In genomic region chr7:88206914-88207710, GRCm38 (mm10) we compare ENCODE assay signal across 8 mouse cellular contexts.
DNase-seq lines count a peak whose midpoint lies in the region; ATAC-seq and TF ChIP-seq lines count a peak whose summit lies in the region.

No protein-coding gene starts in this region.

- TF ChIP-seq POLR2A in MEL (IDR thresholded peaks at IDR 0.05; ENCODE audit: control insufficient read depth in 1 of 2, insufficient read depth in 1 of 2, low read depth in 1 of 2, low read length in 2 of 2, poor library complexity in 1 of 2): no peak

- 3% methylated on average over 10 of the region's 10 CpGs for WGBS in forebrain, embryonic 16.5 days
- 60% methylated on average over 10 of the region's 10 CpGs for WGBS in intestine, postnatal 0 days

- H3K4me1 ChIP-seq in MEL (ENCODE audit: control insufficient read depth in 1 of 2, insufficient read depth in 2 of 2, low read length in 2 of 2): no peaks in the 10 kb centered on the region; a peak in 1 of 4 replicates
- H3K4me1 ChIP-seq in forebrain, embryonic 16.5 days (replicated peaks; ENCODE audit: control insufficient read depth, insufficient read depth, low read length): peaks cover 6% of the 10 kb centered on the region; the same call in 1 of the 2 replicates
- H3K4me1 ChIP-seq in intestine, postnatal 0 days (replicated peaks; ENCODE audit: control insufficient read depth, insufficient read depth, low read length): no peaks in the 10 kb centered on the region

- peak; percentile 89 for ATAC-seq in forebrain, embryonic 16.5 days
- ATAC-seq in megakaryocyte progenitor cell, adult 5-6 weeks (replicated peaks; ENCODE audit: poor library complexity): peak; percentile 89
- no peak for ATAC-seq in intestine, postnatal 0 days

- H3K27me3 ChIP-seq in MEL (ENCODE audit: control insufficient read depth in 1 of 2, insufficient read depth in 2 of 2, low read length in 2 of 2): no peaks in the 10 kb centered on the region
- no peaks in the 10 kb centered on the region for H3K27me3 ChIP-seq in forebrain, embryonic 16.5 days (replicated peaks; ENCODE audit: control insufficient read depth, insufficient read depth, low read length)
- H3K27me3 ChIP-seq in intestine, postnatal 0 days (replicated peaks; ENCODE audit: control insufficient read depth, insufficient read depth, low read length): no peaks in the 10 kb centered on the region

- H3K9me3 ChIP-seq in MEL (replicated peaks; ENCODE audit: insufficient read depth, low read length): no peaks in the 10 kb centered on the region
- no peaks in the 10 kb centered on the region for H3K9me3 ChIP-seq in forebrain, embryonic 16.5 days (ENCODE audit: control insufficient read depth, low read length)
- no peaks in the 10 kb centered on the region for H3K9me3 ChIP-seq in intestine, postnatal 0 days (ENCODE audit: control insufficient read depth)

- no peak overlapping the region for H3K9ac ChIP-seq in MEL (ENCODE audit: control insufficient read depth, low read depth, low read length, poor library complexity, severe bottlenecking)
- H3K9ac ChIP-seq in forebrain, embryonic 16.5 days (replicated peaks; ENCODE audit: low read depth, low read length): no peak overlapping the region
- no peak overlapping the region for H3K9ac ChIP-seq in intestine, postnatal 0 days (ENCODE audit: low read depth, low read length)

- no peaks in the 10 kb centered on the region for H3K79me2 ChIP-seq in MEL (ENCODE audit: control insufficient read depth, insufficient read depth, low read length, poor library complexity)

- TF ChIP-seq RAD21 in MEL (IDR thresholded peaks at IDR 0.05; ENCODE audit: low read depth, low read length): no peak

- DNase-seq in frontal cortex, postnatal 36 days (ENCODE audit: low spot score in 2 of 2): peak; percentile 20 to 28
- no peak for DNase-seq in frontal cortex, postnatal 25 days (ENCODE audit: low spot score in 2 of 2)
- peak; percentile 29 for DNase-seq in MEL (ENCODE audit: low read depth, low spot score)
- peak; percentile 42 for DNase-seq in telencephalon, adult 2 months (ENCODE audit: low read depth, low spot score)
- DNase-seq in adrenal gland, postnatal 14 days: no peak

- H3K4me3 ChIP-seq in MEL (ENCODE audit: control insufficient read depth in 1 of 2, insufficient read depth in 1 of 2, low read depth in 2 of 2, low read length in 2 of 2): no peak overlapping the region
- no peak overlapping the region for H3K4me3 ChIP-seq in forebrain, embryonic 16.5 days (replicated peaks; ENCODE audit: low read length)
- H3K4me3 ChIP-seq in intestine, postnatal 0 days (ENCODE audit: low read depth, low read length): no peak overlapping the region

- TF ChIP-seq EP300 in MEL (IDR thresholded peaks at IDR 0.05; ENCODE audit: low read depth in 1 of 2, low read length in 2 of 2): no peak

- no peak for TF ChIP-seq CTCF in MEL (IDR thresholded peaks at IDR 0.05 in 2 of 3, conservative IDR thresholded peaks at IDR 0.05 in 1 of 3; ENCODE audit: control insufficient read depth in 1 of 3, insufficient read depth in 1 of 3, low read depth in 2 of 3, low read length in 3 of 3, poor library complexity in 1 of 3, severe bottlenecking in 1 of 3)
- TF ChIP-seq CTCF in intestine, postnatal 0 days (IDR thresholded peaks at IDR 0.05; ENCODE audit: low read depth): no peak

- H3K4me2 ChIP-seq in forebrain, embryonic 16.5 days (ENCODE audit: low read length): peak overlapping the region; percentile 20; the same call in 1 of the 2 replicates
- no peak overlapping the region for H3K4me2 ChIP-seq in intestine, postnatal 0 days (replicated peaks; ENCODE audit: low read depth)

- H3K27ac ChIP-seq in MEL (ENCODE audit: control insufficient read depth, low read depth, low read length): no peak overlapping the region
- H3K27ac ChIP-seq in forebrain, embryonic 16.5 days (ENCODE audit: low read length): peak overlapping the region; percentile 37; the same call in 1 of the 2 replicates
- no peak overlapping the region for H3K27ac ChIP-seq in intestine, postnatal 0 days (ENCODE audit: low read depth, low read length)

- peaks cover 0 to 2% of the 10 kb centered on the region in 2 experiments; a peak in 1 of 4 replicates for H3K36me3 ChIP-seq in MEL (ENCODE audit: control insufficient read depth in 1 of 2, insufficient read depth in 2 of 2, low read length in 2 of 2)
- H3K36me3 ChIP-seq in forebrain, embryonic 16.5 days (ENCODE audit: control insufficient read depth, insufficient read depth): no peaks in the 10 kb centered on the region
- H3K36me3 ChIP-seq in intestine, postnatal 0 days (ENCODE audit: control insufficient read depth, insufficient read depth): no peaks in the 10 kb centered on the region

TF ChIP-seq in MEL, 35 proteins besides CTCF, POLR2A, EP300 and RAD21:
- TF ChIP-seq CHD1 (IDR thresholded peaks at IDR 0.05; ENCODE audit: low read depth, low read length) (no peak), HCFC1 (IDR thresholded peaks at IDR 0.05; ENCODE audit: low read depth, low read length) (no peak), TCF12 (IDR thresholded peaks at IDR 0.05; ENCODE audit: low read depth, low read length) (no peak), POLR2AphosphoS5 (IDR thresholded peaks at IDR 0.05; ENCODE audit: borderline replicate concordance, low read depth, low read length) (no peak), JUND (IDR thresholded peaks at IDR 0.05; ENCODE audit: low read depth, low read length) (no peak), RCOR1 (IDR thresholded peaks at IDR 0.05; ENCODE audit: low read depth, low read length) (no peak), GABPA (IDR thresholded peaks at IDR 0.05; ENCODE audit: low read depth, low read length) (no peak), MYB (IDR thresholded peaks at IDR 0.05; ENCODE audit: low read depth, low read length) (no peak), ZMIZ1 (IDR thresholded peaks at IDR 0.05; ENCODE audit: low read depth, low read length) (no peak), CHD2 (IDR thresholded peaks at IDR 0.05; ENCODE audit: low read length) (no peak), ETS1 (IDR thresholded peaks at IDR 0.05; ENCODE audit: low read depth, low read length) (no peak), NELFE (IDR thresholded peaks at IDR 0.05; ENCODE audit: low read depth, low read length) (no peak), MEF2A (IDR thresholded peaks at IDR 0.05; ENCODE audit: extremely low read depth, insufficient replicate concordance, low read depth, low read length, poor library complexity, severe bottlenecking) (no peak), TAL1 (IDR thresholded peaks at IDR 0.05; ENCODE audit: low read length) (no peak), SIN3A (IDR thresholded peaks at IDR 0.05; ENCODE audit: low read length) (no peak), NRF1 (IDR thresholded peaks at IDR 0.05; ENCODE audit: insufficient read depth, low read depth, low read length, poor library complexity, severe bottlenecking) (no peak)

Comparison
In these comparisons a context has a peak if more than half of its experiments do, and no peak if none do; other contexts are left out.
1. DNase-seq: peak in frontal cortex, postnatal 36 days (2 of 2), MEL (single experiment) and telencephalon, adult 2 months (single experiment); none in frontal cortex, postnatal 25 days (0 of 2) and adrenal gland, postnatal 14 days (single experiment).